Comparison of ENCODE assay signal across 10 mouse cellular contexts in genomic region chr16:4469599-4470352, GRCm38 (mm10). TPM values are rescaled to one million over a fixed set of nuclear protein-coding genes. Genes with fewer than 3 reads are reported as not detected.
DNase-seq lines count a peak whose midpoint lies in the region; ATAC-seq and TF ChIP-seq lines count a peak whose summit lies in the region.
"Had no signal": no experiment of that assay in that cellular context is flagged by ENCODE, and none has a peak within 500 bp of the region (broad histone marks: within the 10 kb centered on the region; RNA-seq: fewer than 3 reads in every experiment).

No protein-coding gene starts in this region.

- H3K9ac ChIP-seq in forebrain, postnatal 0 days, result no peak overlapping the region
- H3K9ac ChIP-seq in forebrain, embryonic 15.5 days (replicated peaks), result no peak overlapping the region
- H3K9ac ChIP-seq in midbrain, postnatal 0 days (replicated peaks; ENCODE audit: low read length, poor library complexity, severe bottlenecking), result no peak overlapping the region
- H3K9ac ChIP-seq in midbrain, embryonic 14.5 days (replicated peaks; ENCODE audit: low read length), result no peak overlapping the region
- H3K9ac ChIP-seq: embryonic facial prominence, embryonic 13.5 days had no signal

- DNase-seq in forebrain, postnatal 0 days, result no peak
- no peak for DNase-seq in midbrain, postnatal 0 days (ENCODE audit: low spot score)
- no peak for DNase-seq in midbrain, embryonic 14.5 days
- DNase-seq in brain, embryonic 14.5 days (ENCODE audit: low read depth), result no peak
- no peak for DNase-seq in cerebellum, adult 9-10 months
- no peak for DNase-seq in thymus, postnatal 36 days
- DNase-seq: lung, postnatal 36 days had no signal

- H3K4me3 ChIP-seq in forebrain, postnatal 0 days (ENCODE audit: low read depth, low read length), result no peak overlapping the region
- H3K4me3 ChIP-seq in forebrain, embryonic 15.5 days, result no peak overlapping the region
- H3K4me3 ChIP-seq in midbrain, postnatal 0 days (ENCODE audit: low read depth, low read length), result no peak overlapping the region
- no peak overlapping the region for H3K4me3 ChIP-seq in midbrain, embryonic 14.5 days (replicated peaks; ENCODE audit: low read depth, low read length)
- no peak overlapping the region for H3K4me3 ChIP-seq in olfactory bulb, adult 2 months (ENCODE audit: insufficient read depth, low read depth, low read length)
- H3K4me3 ChIP-seq: embryonic facial prominence, embryonic 13.5 days had no signal

- no peak overlapping the region for H3K4me2 ChIP-seq in forebrain, postnatal 0 days (ENCODE audit: low read depth)
- H3K4me2 ChIP-seq in forebrain, embryonic 15.5 days (replicated peaks), result no peak overlapping the region
- no peak overlapping the region for H3K4me2 ChIP-seq in midbrain, postnatal 0 days (ENCODE audit: low read depth, low read length, poor library complexity, severe bottlenecking)
- no peak overlapping the region for H3K4me2 ChIP-seq in midbrain, embryonic 14.5 days (ENCODE audit: low read length)
- H3K4me2 ChIP-seq: embryonic facial prominence, embryonic 13.5 days had no signal

- ATAC-seq in forebrain, postnatal 0 days, result no peak
- ATAC-seq in forebrain, embryonic 15.5 days (replicated peaks), result no peak
- no peak for ATAC-seq in midbrain, postnatal 0 days (ENCODE audit: low FRiP score)
- no peak for ATAC-seq in midbrain, embryonic 14.5 days (ENCODE audit: low FRiP score, low TSS enrichment)

- TF ChIP-seq CTCF in forebrain, postnatal 0 days (IDR thresholded peaks at IDR 0.05; ENCODE audit: low read depth), result peak; percentile 20; the same call in 1 of the 2 replicates
- peak; percentile 47 for TF ChIP-seq CTCF in midbrain, postnatal 0 days (IDR thresholded peaks at IDR 0.05)
- TF ChIP-seq CTCF in brain, embryonic 14.5 days (IDR thresholded peaks at IDR 0.05; ENCODE audit: borderline replicate concordance, extremely low read depth, insufficient read depth, insufficient read length), result peak; percentile 3; the same call in 1 of the 2 replicates
- TF ChIP-seq CTCF in olfactory bulb, adult 2 months (IDR thresholded peaks at IDR 0.05; ENCODE audit: insufficient read depth, low read depth, low read length), result no peak

- H3K27ac ChIP-seq in forebrain, postnatal 0 days (ENCODE audit: low read depth, low read length), result no peak overlapping the region
- H3K27ac ChIP-seq in forebrain, embryonic 15.5 days (replicated peaks), result no peak overlapping the region
- no peak overlapping the region for H3K27ac ChIP-seq in midbrain, postnatal 0 days (ENCODE audit: low read depth, low read length)
- H3K27ac ChIP-seq in midbrain, embryonic 14.5 days (replicated peaks; ENCODE audit: low read depth, low read length), result no peak overlapping the region
- peak overlapping the region; percentile 62; the same call in 1 of the 2 replicates for H3K27ac ChIP-seq in olfactory bulb, adult 2 months (ENCODE audit: insufficient read depth, low read depth, low read length)
- H3K27ac ChIP-seq: embryonic facial prominence, embryonic 13.5 days had no signal

- 72% methylated on average over 10 of the region's 10 CpGs for WGBS in forebrain, postnatal 0 days
- WGBS in forebrain, embryonic 15.5 days, result 71% methylated on average over 10 of the region's 10 CpGs
- 71% methylated on average over 10 of the region's 10 CpGs for WGBS in midbrain, postnatal 0 days
- 73% methylated on average over 10 of the region's 10 CpGs for WGBS in midbrain, embryonic 14.5 days
- WGBS in olfactory bulb, adult 2 months, result 52% methylated on average over 10 of the region's 10 CpGs

- H3K27me3 ChIP-seq in forebrain, postnatal 0 days (ENCODE audit: insufficient read depth, low read length), result no peaks in the 10 kb centered on the region
- H3K27me3 ChIP-seq in forebrain, embryonic 15.5 days, result no peaks in the 10 kb centered on the region
- H3K27me3 ChIP-seq in midbrain, postnatal 0 days (ENCODE audit: insufficient read depth, low read length), result no peaks in the 10 kb centered on the region
- H3K27me3 ChIP-seq in midbrain, embryonic 14.5 days (ENCODE audit: control insufficient read depth, insufficient read depth, low read length), result no peaks in the 10 kb centered on the region
- H3K27me3 ChIP-seq: embryonic facial prominence, embryonic 13.5 days had no signal

- no peak for TF ChIP-seq POLR2A in brain, embryonic 14.5 days (IDR thresholded peaks at IDR 0.05; ENCODE audit: borderline replicate concordance, extremely low read depth, insufficient read depth, insufficient read length, poor library complexity, severe bottlenecking)
- no peak for TF ChIP-seq POLR2A in olfactory bulb, adult 2 months (IDR thresholded peaks at IDR 0.05; ENCODE audit: insufficient read depth, low read depth, low read length)

- H3K4me1 ChIP-seq in forebrain, postnatal 0 days (ENCODE audit: insufficient read depth), result peaks cover 5% of the 10 kb centered on the region
- H3K4me1 ChIP-seq in forebrain, embryonic 15.5 days, result peaks cover 5% of the 10 kb centered on the region; the same call in 1 of the 2 replicates
- 0 out of 2 replicates have a peak, but pooled peaks cover 2% of the 10 kb centered on the region for H3K4me1 ChIP-seq in midbrain, postnatal 0 days (ENCODE audit: insufficient read depth, low read length)
- H3K4me1 ChIP-seq in midbrain, embryonic 14.5 days (ENCODE audit: control insufficient read depth, insufficient read depth, low read length), result peaks cover 5% of the 10 kb centered on the region; the same call in 1 of the 2 replicates
- H3K4me1 ChIP-seq in olfactory bulb, adult 2 months (ENCODE audit: control insufficient read depth, insufficient read depth, low read length), result peaks cover 9% of the 10 kb centered on the region

- H3K9me3 ChIP-seq in forebrain, postnatal 0 days (ENCODE audit: low read length), result no peaks in the 10 kb centered on the region
- H3K9me3 ChIP-seq in forebrain, embryonic 15.5 days, result no peaks in the 10 kb centered on the region
- no peaks in the 10 kb centered on the region for H3K9me3 ChIP-seq in midbrain, postnatal 0 days (ENCODE audit: low read length)
- no peaks in the 10 kb centered on the region for H3K9me3 ChIP-seq in midbrain, embryonic 14.5 days (ENCODE audit: control insufficient read depth, low read length)
- H3K9me3 ChIP-seq: embryonic facial prominence, embryonic 13.5 days had no signal

- H3K36me3 ChIP-seq in forebrain, postnatal 0 days (ENCODE audit: insufficient read depth), result no peaks in the 10 kb centered on the region
- no peaks in the 10 kb centered on the region for H3K36me3 ChIP-seq in forebrain, embryonic 15.5 days
- no peaks in the 10 kb centered on the region for H3K36me3 ChIP-seq in midbrain, postnatal 0 days (ENCODE audit: insufficient read depth, low read length)
- H3K36me3 ChIP-seq in midbrain, embryonic 14.5 days (ENCODE audit: control insufficient read depth, insufficient read depth, low read length), result no peaks in the 10 kb centered on the region
- H3K36me3 ChIP-seq: embryonic facial prominence, embryonic 13.5 days had no signal

RNA-seq across cellular contexts. Expression of gene Adcy9, which starts 49.5 kb away (rescaled TPM):
- total RNA-seq in forebrain, postnatal 0 days (2014; rRNA removed), result 18.0 and 19.9 TPM in 2 replicates
- polyA plus RNA-seq in forebrain, postnatal 0 days (2015; fragmentation: Nextera tagmentation; extraction: Ambion mirVana), result 2.4 and 3.8 TPM in 2 replicates
- 2.6 and 2.7 TPM in 2 replicates for polyA plus RNA-seq in forebrain, embryonic 15.5 days (2015; fragmentation: Nextera tagmentation; extraction: Ambion mirVana)
- total RNA-seq in midbrain, postnatal 0 days (2014; rRNA removed), result 29.7 and 31.6 TPM in 2 replicates
- 4.1 and 4.3 TPM in 2 replicates for polyA plus RNA-seq in midbrain, postnatal 0 days (2015; fragmentation: Nextera tagmentation; extraction: Ambion mirVana)
- 5.3 and 5.8 TPM in 2 replicates for polyA plus RNA-seq in midbrain, embryonic 14.5 days (2014; fragmentation: Nextera tagmentation; extraction: Ambion mirVana)
- 6.0 and 8.6 TPM in 2 replicates for polyA plus RNA-seq in brain, embryonic 14.5 days (2012; rRNA removed)
- not detected in 2 replicates for polyA plus RNA-seq in olfactory bulb, adult 2 months (2012; ENCODE audit: insufficient read depth, insufficient read length, low replicate concordance, missing spikeins)
